10 mouse cellular contexts compared by ENCODE assay signal in genomic region chr8:116734176-116734575, GRCm38 (mm10).
"Had no signal": no experiment of that assay in that cellular context is flagged by ENCODE, and none has a peak within 500 bp of the region (broad histone marks: within the 10 kb centered on the region; RNA-seq: fewer than 3 reads in every experiment).

No protein-coding gene starts in this region.

- H3K9me3 ChIP-seq: limb, embryonic 12.5 days; lung, embryonic 15.5 days had no signal

- ATAC-seq: intestine, postnatal 0 days had no signal

- H3K27ac ChIP-seq: limb, embryonic 12.5 days; macrophage; midbrain, embryonic 12.5 days had no signal

- H3K36me3 ChIP-seq: limb, embryonic 12.5 days; lung, embryonic 15.5 days; midbrain, embryonic 12.5 days had no signal

- DNase-seq: kidney, postnatal 10 days; kidney, postnatal 4 days; lung, postnatal 14 days; right cerebral cortex, postnatal 14 days; thymus, postnatal 36 days had no signal
